Mouse (Mus musculus) adrenal gland, postnatal 14 days (tissue): ENCODE measurements around the gene Psd. TPM values are rescaled to one million over a fixed set of nuclear protein-coding genes. Genes with fewer than 3 reads are reported as not detected.
A peak's percentile ranks its signal among the peaks of the same experiment; 100 is the strongest.

Source experiments
- DNase-seq: peaks from one replicate; pipeline ENCODE4 v3.0.0; 2021; ENCODE audit warnings: mixed read lengths
- total RNA-seq: library from RNA; stranded (reverse); gene quantifications from 2 replicates; pipeline ENCODE4 v1.2.3, GENCODE M21; 2021

Gene Psd
- total RNA-seq, 1 experiment from 2014 or later = 6.0 TPM

DNA sequence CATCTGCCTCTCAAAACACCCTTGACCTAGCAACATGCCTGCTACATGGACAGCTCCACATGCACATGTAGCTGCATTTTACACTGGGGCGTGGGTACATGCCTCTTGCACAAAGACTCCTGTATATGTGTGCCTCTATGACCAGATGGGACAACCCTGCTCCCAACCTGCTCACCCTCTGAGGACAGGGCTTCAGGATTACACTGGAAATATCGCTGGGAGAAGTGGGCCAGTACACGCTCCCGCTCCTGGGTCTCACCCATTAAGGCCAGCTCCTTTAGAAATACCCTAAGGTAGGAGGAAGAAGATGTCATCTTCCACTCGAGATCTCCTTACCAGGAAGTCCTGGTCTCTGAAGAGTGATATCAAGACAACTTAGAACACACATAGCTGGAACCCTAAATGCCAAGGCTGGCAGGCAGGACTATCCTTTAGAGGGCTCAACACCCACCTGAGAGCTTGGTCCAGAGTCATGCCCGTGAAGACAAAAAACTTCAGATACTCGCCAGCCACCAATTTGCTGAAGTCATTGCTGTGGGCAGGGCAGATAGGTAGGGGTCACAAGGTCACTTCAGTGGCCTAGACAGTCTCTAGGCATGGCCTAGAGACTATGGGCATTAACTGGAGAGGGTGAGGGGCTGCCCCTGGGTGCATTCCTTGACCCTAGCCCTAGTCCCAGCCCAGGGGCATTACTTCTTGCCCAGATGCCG lies 6.7 kb downstream of the Psd start:
- DNase-seq = peak; percentile 1

DNA sequence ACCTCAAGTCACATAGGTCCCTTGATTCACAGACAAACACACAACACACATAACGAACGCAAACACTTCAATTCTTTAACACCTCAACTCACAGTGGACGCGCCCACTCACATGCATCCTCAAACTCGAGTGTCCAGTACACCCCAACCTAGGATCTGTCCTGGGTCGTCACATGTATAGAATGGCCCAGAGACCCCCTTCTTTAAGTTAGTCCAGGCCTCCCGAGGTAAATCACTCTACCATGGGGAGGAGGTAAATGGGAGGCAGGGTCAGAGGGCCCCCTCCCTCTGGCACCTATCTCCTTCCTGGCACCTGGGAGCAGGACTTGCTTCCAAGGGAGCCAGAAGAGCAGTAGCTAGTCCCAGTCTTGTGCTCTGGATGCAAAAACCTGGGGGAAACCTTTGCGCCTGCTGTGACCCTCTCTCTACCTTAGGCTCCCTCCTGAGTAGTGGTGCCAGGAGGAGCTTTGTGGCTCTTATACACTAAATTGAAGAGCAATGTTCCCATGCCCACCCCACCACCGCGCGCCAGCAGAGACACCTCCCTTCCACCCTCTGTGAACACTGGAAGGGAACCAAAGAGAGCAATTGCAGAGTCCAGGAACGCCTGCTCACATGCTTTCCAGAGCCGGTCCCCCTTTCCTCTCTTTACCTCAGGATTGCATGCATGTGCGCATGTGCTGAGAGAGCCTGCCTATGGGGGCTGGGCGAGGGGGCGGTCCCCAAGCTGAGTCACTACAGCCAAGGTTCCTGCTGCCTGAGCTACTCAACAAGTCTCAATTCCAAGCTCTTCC lies 8.2 kb downstream of the Psd start:
- DNase-seq = peak; percentile 94

DNA sequence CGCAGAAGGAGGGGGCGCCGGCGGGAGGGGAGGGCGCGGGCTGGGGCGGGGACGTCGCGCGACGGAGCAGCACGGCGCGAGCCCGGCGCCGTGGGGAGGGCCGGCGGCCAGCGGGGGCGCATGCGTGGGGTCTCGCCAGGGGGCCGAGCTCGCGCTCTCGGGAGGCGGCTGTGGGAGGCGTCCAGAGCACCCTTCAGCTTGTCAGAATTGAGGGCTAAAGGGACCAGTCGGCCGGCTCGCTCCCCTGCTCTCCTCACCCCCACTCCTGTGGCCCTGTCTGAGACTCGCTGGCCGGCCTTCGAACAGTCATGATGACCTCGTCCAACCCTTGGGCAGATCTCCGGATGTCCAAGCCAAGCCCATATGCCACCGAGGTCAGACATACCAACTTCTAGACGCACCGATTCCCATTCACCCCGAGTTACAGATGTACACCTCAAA lies 8.9 kb downstream of the Psd start:
- peak; percentile 55 for DNase-seq

DNA sequence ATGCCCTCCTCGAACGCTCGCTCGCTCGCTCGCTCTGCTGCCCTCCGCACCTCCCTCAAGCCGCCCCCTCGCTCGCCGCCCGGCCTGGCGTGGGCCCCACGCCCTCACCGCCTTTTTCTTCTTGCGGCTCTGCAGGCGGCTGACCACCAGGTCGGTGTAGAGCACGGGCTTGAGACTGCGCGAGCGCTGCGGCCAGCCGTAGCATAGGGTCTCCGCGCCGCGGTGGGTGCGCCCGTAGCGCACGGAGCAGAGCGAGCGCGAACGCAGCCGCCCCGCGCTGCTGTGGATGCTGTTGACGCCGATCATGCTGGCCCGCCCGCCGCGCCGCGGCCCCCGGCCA lies 9.4 kb downstream of the Psd start:
- DNase-seq = no peak

DNA sequence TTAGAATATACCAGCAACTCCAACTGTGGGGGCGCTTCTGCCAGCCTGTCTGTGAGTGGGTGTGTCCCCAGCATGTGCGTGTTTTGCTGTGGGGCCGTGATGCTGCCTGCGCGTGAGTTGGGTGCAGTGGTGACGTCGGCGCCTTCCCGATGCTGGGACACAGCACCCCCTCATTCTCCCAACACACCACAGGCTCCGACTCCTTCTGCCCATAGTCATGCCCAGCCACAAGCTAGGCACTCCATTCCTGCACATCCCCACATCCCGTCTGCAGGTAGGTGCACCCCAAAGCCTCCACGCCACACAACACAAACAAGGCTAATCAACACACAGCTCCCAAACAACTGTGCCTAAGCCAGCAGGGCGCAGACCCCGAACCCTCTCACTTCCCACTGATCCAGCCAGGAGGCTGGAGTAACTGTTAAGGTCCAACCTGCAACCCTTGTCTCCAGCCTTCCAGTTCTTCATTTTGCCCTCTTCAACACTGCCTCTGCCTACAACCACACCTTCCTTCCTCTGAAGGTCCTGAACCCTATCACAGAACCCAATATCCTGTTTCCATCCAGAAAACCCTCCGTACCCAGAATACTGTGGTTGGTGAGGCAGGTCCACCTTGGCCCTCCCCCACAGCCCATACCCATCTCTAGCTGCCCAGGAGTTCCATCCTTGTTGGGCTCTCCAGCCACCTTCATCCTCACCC lies 10.0 kb downstream of the Psd start:
- peak; percentile 3 for DNase-seq

DNA sequence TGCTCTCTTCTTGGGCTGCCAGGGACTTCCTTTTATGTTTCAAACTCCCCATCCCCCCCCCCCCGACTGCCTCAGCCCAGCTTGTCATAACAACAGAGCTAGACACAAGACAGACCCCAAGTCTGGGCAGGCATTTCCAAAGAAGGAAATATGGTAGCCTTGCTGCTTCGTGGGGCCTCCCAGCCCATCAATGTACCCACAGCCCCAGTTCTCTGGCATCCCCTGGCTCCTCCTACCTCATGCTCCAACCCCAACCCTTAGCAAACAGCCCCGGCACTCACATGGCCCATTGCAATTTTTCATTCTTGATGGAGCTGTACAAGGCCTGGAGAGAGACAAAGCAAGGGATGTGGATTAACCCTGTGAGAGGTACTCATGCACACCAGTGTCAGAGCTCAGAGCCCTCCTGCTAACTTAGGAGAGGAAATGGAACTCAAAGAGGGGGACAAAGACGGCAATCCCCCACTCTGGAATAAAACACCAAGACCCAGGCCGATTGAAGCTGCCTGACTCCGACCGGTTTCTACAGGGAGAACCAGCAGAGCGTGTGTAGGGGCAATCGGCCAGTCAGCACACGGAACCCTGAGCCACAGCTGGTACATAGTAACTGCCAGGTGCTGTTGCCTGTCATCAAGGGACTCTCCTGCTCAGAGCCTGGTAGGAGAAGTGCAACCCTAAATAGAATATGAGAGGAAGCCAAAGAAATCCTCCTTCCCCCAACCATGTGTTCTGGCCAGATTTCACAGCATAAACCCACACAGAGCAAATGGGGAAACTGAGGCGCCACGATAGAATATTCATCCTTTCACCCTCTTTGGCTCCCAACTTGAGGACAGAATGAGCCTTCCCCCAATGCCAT lies 11.0 kb downstream of the Psd start:
- DNase-seq = peak; percentile 6

DNA sequence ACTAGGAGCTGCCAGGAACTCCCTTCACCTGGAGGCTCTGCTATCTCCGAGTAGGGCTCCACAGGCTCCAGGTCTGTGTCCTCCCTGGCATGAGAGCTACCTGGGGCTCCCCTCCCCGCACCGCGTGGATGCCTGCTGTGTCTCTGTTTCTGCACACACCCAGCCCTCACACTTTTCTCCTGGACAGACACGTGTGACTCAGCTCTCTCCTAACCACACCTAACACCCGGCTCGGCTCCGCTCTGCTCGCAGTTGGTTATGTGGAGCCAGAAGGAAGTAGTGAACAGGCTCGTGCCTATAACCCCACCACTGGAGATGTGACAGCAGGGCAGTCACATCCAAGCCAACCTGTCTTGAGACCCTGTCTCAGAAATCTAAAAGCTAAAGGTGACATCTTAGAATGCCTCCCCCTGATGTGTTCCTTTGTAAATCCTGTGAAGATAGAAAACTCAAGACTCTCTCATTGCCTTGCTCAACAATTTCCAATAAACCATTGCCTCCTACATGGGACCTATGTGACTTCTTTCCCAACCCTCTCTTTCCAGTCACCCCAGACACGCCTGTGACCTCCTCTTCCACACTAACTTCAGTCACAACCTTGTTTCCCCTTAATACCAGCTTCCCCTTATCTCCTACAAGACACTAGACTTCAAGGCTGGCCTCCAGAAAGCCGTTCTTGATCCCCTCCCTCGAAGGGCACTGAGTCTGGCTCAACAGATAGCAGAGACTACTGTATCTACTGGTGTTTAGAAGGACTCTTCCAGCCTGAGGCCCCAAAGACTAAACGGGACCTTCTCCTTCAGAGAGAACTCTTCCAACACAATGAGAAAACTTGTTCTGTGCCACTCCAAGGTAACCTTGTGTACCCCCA lies 11.8 kb downstream of the Psd start:
- peak; percentile 24 for DNase-seq

DNA sequence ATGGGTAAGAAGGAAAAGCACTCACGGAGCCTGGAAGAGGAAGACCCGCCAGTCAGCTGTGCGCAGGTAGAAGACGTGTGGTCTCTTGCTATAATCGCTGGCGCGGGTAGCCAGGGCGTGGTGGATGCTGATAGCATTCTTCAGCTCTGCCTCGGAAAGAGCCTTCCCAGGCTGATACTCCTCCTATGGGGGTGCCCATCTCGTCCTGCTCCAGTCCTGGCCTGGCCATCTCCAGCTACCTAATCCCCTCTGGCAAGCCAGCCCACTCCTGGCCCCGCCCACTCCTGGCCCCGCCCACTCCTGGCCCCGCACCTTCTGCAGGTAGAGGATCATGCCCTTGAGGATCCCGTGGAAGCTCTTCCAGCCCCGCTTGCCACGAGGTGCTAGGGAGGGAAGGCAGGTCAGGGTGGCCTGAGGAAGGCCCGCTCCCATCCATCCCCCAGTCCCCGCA lies 12.8 kb downstream of the Psd start:
- DNase-seq = no peak

DNA sequence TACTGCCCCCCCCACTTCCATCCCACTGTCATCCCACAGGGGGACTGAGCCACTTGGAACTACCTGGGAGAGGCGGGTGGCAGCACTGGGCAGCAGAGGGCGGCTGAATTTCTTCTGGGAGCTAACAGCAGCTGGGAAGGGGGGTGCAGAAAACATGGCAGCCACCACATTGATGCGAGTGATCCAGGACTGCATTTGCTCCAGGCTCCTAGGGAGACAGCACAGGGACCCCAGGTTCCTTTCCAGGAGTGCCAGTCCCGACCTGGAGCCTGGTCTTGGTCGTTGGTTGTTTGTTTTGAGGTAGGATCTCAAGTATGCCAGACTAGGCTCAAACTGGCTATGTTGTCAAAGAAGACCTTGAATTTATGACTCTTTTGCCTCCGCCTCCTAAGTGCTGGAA lies 13.4 kb downstream of the Psd start:
- DNase-seq = no peak

DNA sequence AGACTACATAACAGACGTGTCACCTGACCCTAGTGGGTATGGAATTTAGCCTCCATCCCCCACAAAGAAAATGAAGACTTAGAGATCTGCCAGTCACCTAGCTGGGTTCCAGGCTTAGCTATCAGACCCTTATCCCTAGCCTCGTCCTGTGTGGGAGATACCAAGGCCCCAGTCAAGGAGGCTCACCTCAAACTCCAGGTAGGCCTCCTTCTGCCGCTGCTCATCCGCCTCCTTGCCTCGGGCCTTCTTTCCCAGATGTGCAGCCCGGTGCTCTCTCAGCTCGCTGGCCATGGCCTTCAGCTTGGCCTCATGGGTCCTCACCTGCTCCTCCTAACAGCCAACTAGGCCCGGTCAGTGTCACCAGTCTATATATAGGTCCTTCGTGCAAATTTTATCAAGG lies 13.8 kb downstream of the Psd start:
- no peak for DNase-seq

DNA sequence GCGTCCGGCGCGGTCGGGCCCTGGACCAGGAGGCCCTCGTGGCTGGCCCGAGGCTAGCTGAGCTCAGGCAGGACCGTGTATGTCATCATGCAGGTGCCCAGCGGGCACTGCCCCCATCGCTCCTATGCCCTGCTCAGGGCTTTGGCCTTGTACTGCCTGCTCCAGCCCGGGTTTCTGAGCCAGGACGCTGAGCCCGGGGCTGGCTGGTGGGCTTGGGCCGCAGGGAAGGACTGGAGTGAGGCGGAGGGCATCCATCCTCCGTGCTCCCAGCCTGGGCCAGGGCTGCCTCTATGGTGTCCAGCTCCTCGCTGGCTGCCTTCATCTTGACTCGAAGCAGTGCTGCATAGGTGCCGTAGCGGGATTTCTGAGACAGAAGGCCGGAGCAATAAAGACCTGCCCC lies 14.4 kb downstream of the Psd start:
- DNase-seq = no peak

DNA sequence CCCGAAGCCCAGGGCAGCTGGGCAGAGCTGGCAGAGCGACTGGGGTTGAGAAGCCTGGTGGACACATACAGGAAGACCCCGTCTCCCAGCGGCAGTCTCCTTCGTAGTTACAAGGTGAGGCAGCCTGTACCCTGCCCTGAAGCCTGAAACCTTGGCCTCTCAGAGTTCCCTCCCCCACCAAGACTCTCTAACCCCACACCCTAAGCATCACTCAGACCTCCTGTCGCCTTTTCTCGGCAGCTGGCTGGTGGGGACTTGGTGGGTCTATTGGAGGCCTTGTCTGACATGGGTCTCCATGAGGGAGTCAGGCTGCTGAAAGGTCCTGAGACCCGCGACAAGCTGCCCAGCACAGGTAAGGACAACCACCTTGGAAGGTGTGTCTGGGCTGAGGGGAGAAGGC lies 15.6 kb downstream of the Psd start:
- no peak for DNase-seq

DNA sequence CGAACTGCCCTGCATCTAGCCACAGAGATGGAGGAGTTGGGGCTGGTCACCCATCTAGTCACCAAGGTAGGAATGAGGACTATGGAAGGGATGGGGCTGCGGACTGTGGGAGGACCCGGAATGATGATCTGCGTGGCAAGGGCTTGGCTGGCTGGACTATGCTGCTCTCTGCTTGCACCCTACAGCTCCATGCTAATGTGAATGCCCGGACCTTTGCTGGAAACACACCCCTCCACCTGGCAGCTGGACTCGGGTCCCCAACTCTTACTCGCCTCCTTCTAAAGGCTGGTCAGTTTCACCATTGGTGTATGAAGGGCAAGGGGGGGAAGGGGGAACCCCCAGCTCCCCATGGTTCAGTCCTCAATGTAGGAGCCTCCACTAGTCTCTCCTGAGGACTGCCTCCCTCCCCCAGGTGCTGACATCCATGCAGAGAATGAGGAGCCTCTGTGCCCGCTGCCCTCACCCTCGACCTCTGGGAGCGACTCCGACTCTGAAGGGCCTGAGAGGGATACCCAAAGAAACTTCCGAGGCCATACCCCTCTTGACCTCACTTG lies 16.6 kb downstream of the Psd start:
- no peak for DNase-seq

DNA sequence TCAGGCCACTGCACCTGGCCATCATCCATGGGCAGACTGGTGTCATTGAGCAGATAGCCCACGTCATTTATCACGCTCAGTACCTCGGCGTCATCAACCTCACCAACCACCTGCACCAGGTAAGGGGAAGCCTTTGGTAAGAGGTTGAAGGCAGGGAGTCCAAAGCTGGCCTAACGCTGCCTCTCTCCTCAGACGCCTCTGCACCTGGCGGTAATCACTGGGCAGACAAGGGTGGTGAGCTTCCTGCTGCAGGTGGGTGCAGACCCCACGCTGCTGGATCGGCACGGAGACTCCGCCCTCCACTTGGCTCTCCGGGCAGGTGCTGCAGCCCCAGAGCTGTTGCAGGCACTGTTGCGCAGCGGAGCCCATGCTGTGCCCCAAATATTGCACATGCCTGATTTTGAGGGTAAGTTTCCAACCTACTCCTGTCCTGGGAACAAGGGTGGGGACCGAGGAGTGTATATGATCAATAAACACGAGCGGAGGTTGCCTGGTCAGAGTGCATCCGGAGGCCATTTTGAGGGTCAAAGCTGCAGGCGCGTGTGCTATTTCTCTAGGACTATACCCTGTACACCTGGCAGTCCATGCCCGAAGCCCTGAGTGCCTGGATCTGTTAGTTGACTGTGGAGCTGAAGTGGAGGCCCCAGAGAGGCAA lies 17.2 kb downstream of the Psd start:
- no peak for DNase-seq

DNA sequence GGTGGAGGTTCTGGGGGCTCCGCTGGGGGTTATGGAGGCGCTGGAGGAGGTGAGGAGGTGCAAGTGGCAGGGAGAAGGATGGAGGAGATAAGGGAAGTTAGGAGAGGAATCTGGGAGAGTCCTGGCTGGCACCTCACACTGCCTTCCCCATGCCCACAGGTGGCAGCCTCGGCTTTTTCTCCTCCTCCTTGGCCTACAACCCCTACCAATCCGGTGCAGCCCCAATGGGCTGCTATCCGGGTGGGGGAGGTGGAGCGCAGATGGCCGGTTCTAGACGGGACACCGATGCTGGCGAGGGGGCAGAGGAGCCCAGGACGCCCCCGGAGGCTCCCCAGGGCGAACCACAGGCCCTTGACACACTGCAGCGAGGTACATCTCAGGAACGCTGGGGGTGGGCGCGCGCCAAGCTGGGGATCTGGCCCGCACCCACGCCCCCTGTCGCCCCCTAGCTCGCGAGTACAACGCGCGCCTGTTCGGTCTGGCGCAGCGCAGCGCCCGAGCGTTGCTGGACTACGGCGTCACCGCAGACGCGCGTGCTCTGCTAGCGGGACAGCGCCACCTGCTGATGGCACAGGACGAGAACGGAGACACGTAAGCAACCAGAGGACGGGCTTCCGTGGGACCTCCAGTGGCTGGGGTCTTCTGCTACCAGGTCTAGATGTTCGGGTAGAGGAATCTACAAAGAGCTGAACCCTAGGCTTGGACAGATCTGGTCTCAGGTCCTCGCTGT lies 18.1 kb downstream of the Psd start:
- DNase-seq = peak; percentile 89

DNA sequence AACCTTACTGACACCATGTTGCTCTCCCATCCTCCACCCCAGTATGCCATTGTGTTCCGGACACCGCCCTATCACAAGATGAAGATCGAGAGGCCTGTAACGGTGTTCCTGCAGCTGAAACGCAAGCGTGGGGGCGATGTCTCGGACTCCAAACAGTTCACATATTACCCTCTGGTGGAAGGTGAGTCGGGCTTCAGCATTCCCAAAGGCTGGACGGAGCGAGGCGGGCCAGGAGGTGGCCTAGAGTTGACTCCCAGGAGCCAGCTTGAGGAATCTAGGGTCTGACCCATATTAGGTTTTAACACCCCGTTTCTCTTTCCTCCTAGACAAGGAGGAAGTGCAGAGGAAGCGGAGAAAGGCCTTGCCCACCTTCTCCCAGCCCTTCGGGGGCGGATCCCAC lies 18.7 kb downstream of the Psd start:
- no peak for DNase-seq

DNA sequence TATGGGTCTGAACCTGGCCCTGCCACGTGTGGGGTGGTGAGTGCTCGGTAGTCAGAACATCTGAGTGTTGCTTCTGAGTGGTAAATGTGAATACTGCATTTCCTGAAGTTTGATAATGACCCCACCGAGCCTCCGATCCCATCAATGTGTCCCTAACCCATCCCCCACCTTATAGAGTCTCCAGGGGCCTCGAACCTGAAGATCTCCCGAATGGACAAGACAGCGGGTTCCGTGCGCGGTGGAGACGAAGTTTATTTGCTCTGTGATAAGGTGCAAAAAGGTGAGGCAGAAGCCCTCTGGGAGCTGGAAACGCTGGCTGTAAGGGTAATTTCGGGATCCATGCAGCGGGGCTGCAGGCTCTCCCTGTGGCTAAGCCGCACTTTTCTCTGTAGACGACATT lies 19.2 kb downstream of the Psd start:
- no peak for DNase-seq

DNA sequence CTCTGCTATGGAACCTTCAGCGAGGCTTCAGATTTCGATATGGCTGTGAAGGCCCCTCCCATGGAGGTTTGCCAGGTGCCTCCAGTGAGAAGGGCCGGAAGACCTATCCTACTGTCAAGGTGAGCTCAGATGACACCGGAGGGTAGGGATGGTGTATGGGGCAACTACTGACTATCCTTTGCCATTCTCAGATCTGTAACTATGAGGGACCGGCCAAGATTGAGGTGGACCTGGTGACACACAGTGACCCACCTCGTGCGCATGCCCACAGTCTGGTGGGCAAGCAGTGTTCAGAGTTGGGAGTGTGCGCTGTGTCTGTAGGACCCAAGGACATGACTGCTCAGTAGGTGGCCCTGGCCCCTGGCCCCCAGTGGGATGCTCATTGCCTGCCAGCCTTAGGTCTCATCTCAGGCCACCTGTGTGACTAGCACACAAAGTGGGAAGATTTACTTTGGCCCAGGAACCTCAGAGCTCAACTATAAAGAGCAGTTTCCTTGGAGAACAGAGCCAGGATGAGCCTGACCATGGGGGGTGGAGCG lies 20.1 kb downstream of the Psd start:
- no peak for DNase-seq

DNA sequence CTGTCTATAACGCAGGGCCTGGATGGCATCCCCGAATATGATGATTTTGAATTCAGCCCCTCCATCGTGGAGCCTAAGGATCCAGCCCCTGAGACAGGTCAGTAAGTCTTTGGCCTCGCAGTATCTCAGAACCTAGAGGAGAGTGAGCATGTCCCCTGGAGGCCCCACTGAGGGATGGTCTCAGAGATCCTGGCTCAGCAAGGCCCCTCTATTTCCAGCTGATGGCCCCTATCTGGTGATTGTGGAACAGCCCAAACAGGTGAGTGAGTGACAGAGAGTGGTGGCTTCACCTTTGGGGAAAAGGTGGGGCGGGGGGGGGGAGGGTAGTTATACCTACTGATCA lies 20.7 kb downstream of the Psd start:
- no peak for DNase-seq
